Mouse (Mus musculus) heart, postnatal 0 days (tissue): ENCODE measurements around the gene Olfr139. TPM values are rescaled to one million over a fixed set of nuclear protein-coding genes. Genes with fewer than 3 reads are reported as not detected.

Source experiments
- ATAC-seq: fragments of 200-750 bp; cut with Nextera tagmentation; 2 replicates; pipeline ENCODE4 v1.8.0; 2017; ENCODE audit warnings: low read depth, moderate number of reproducible peaks, moderate library complexity; ENCODE audit not compliant: insufficient read depth
- DNase-seq: peaks from one replicate; pipeline ENCODE4 v3.0.0-alpha.2; 2016; ENCODE audit warnings: low spot score
- H3K27ac ChIP-seq: fragments of 300-500 bp; sonication (generic); 2 replicates; pipeline ENCODE4 v1.5.1; 2014; ENCODE audit warnings: low read depth, mild to moderate bottlenecking
- H3K27me3 ChIP-seq: fragments of 300-500 bp; sonication (generic); 2 replicates; pipeline ENCODE4 v1.6.1; 2014; ENCODE audit warnings: low read length, mixed read lengths; ENCODE audit not compliant: control insufficient read depth, insufficient read depth
- H3K36me3 ChIP-seq: fragments of 300-500 bp; sonication (generic); replicated peaks from 2 replicates; pipeline ENCODE4 v1.6.1; 2014; ENCODE audit warnings: low read length, mixed read lengths; ENCODE audit not compliant: control insufficient read depth, insufficient read depth
- H3K4me1 ChIP-seq: fragments of 300-500 bp; sonication (generic); 2 replicates; pipeline ENCODE4 v1.6.1; 2014; ENCODE audit warnings: antibody characterized with exemption; ENCODE audit not compliant: control insufficient read depth, insufficient read depth
- H3K4me2 ChIP-seq: fragments of 300-500 bp; sonication (generic); 2 replicates; pipeline ENCODE4 v1.6.1; 2014; ENCODE audit warnings: low read depth, mild to moderate bottlenecking, low read length, moderate library complexity
- H3K4me3 ChIP-seq: fragments of 300-500 bp; sonication (generic); 2 replicates; pipeline ENCODE4 v1.5.1; 2014; ENCODE audit warnings: low read depth, low read length
- H3K9ac ChIP-seq: fragments of 300-500 bp; sonication (generic); replicated peaks from 2 replicates; pipeline ENCODE4 v1.6.1; 2014; ENCODE audit warnings: low read depth, low read length, mixed read lengths
- H3K9me3 ChIP-seq: fragments of 300-500 bp; sonication (generic); replicated peaks from 2 replicates; pipeline ENCODE4 v1.6.1; 2016; ENCODE audit warnings: low read length; ENCODE audit not compliant: control insufficient read depth
- CTCF ChIP-seq: IDR thresholded peaks from 2 replicates; pipeline ENCODE4 v1.5.1; 2016; ENCODE audit warnings: antibody characterized with exemption, control low read depth, low read depth
- EP300 ChIP-seq: IDR thresholded peaks from 2 replicates; pipeline ENCODE4 v1.6.1; 2016; ENCODE audit warnings: antibody characterized with exemption, low read depth
- WGBS: fragments of 180-500 bp; shearing (Covaris S2); extraction: QIAGEN DNeasy Blood & Tissue Kit; methylation state at CpG from one replicate; pipeline ENCODE4 v1.1.7; 2014; 5-methylcytosine and 5-hydroxymethylcytosine counted together
- polyA plus RNA-seq: library from polyadenylated mRNA; unstranded; fragments of >200 nt; fragmentation: Nextera tagmentation; extraction: Ambion mirVana; gene quantifications from 2 replicates; pipeline ENCODE4 v1.2.1, GENCODE M21; 2015
- total RNA-seq: library from RNA; depleted of rRNA; stranded (reverse); fragments of >200 nt; gene quantifications from 2 replicates; pipeline ENCODE4 v1.2.3, GENCODE M21; 2014; ENCODE audit warnings: low replicate concordance; rRNA removed

The Olfr139 gene
- not detected in 2 replicates for total RNA-seq
- polyA plus RNA-seq: not detected in 2 replicates

- TF ChIP-seq CTCF: no peak
- no peak for TF ChIP-seq EP300
- no peaks in the 10 kb centered on the region for H3K36me3 ChIP-seq
- ATAC-seq (no peak), DNase-seq (no peak)
- no peak within 1 kb of the TSS for H3K9ac ChIP-seq
- H3K4me1 ChIP-seq: no peaks in the 10 kb centered on the region
- H3K4me3 ChIP-seq: no peak within 1 kb of the TSS
- H3K27ac ChIP-seq: no peak within 1 kb of the TSS
- H3K4me2 ChIP-seq: no peak within 1 kb of the TSS
- 60% methylated on average over 2 of the region's 2 CpGs for WGBS
- H3K9me3 ChIP-seq: 0 out of 2 replicates have a peak, but pooled peaks cover 5% of the 10 kb centered on the region
- no peaks in the 10 kb centered on the region for H3K27me3 ChIP-seq
Observed at GRCm38 (mm10) chr11:74056451-74056850, at the start of gene Olfr139, which contains the start of gene Olfr399. TSS of gene Olfr139 (minus strand) at chr11:74056551. TSS of gene Olfr399 (minus strand) at chr11:74056615.

GRCm38 (mm10) chr11:74105066-74105465 is 48.7 kb upstream of the Olfr139 start:
- WGBS: 12% methylated on average over 5 of the region's 5 CpGs
- H3K9me3 ChIP-seq: peaks cover 2% of the 10 kb centered on the region; the same call in 1 of the 2 replicates
- no peak for TF ChIP-seq EP300
- no peak for TF ChIP-seq CTCF
- no peaks in the 10 kb centered on the region for H3K4me1 ChIP-seq
- no peaks in the 10 kb centered on the region for H3K36me3 ChIP-seq
- no peak overlapping the region for H3K9ac ChIP-seq
- no peak overlapping the region for H3K4me2 ChIP-seq
- DNase-seq (no peak), ATAC-seq (no peak)
- no peak overlapping the region for H3K27ac ChIP-seq
- H3K27me3 ChIP-seq: no peaks in the 10 kb centered on the region
- H3K4me3 ChIP-seq: no peak overlapping the region

DNA sequence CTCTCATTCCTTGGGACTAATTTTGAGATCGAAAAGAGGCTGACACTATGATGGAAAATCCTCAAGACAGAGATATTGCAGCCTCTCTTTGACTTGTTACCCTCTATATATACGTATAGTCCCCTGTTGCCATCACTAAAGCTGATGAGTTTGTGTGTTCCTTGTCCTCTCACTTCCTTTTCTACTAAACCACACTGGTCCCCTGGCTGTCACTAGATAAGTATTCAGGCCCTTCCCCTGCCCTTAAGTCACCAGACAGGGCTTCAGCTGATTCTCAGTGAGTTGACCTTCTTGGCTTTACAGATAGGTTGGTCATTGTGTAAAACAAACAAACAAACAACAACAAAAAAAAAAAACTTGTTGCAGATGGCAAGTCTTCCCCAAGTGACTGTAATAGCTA is 45.2 kb upstream of the Olfr139 start:
- no peaks in the 10 kb centered on the region for H3K36me3 ChIP-seq
- H3K4me1 ChIP-seq: no peaks in the 10 kb centered on the region
- DNase-seq: no peak
- TF ChIP-seq CTCF (no peak), EP300 (no peak)
- WGBS: 28% methylated on average over 2 of the region's 2 CpGs
- H3K4me3 ChIP-seq: no peak overlapping the region
- H3K9me3 ChIP-seq: 0 out of 2 replicates have a peak, but pooled peaks cover 4% of the 10 kb centered on the region
- no peak overlapping the region for H3K9ac ChIP-seq
- H3K27me3 ChIP-seq: no peaks in the 10 kb centered on the region
- ATAC-seq: no peak
- H3K27ac ChIP-seq: no peak overlapping the region
- no peak overlapping the region for H3K4me2 ChIP-seq

- DNase-seq: no peak
- Histone ChIP-seq H3K4me3 (no peak overlapping the region), H3K27me3 (no peaks in the 10 kb centered on the region), H3K27ac (no peak overlapping the region), H3K9ac (no peak overlapping the region), H3K4me2 (no peak overlapping the region), H3K4me1 (no peaks in the 10 kb centered on the region), H3K36me3 (no peaks in the 10 kb centered on the region), H3K9me3 (0 out of 2 replicates have a peak, but pooled peaks cover 4% of the 10 kb centered on the region)
- TF ChIP-seq EP300 (no peak), CTCF (no peak)
- no peak for ATAC-seq
- 48% methylated on average over 2 of the region's 2 CpGs for WGBS
Observed at GRCm38 (mm10) chr11:74100724-74101123, 44.4 kb upstream of the Olfr139 start.

DNA sequence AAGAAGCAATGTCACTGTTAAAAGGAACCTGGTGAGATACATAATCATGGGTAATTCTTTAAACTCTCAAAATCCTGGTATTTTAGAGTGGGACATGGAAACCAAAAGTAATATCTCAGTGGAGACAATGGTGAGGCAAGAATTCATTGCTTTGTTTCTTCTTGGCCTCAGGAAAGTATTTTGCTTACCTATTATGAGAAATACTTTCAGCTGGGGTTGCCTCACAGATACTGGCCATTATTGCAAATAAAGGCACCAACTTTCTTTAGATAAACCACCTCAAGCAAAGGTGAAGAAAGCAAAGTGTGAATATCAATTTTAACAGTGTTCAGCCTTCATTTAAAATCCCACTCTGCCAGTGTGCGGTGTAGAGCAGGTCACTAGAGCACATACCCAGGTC is 13.3 kb upstream of the Olfr139 start, which contains the start of gene Zfp616:
Gene Zfp616 (plus strand): TSS at position 301 of the 400 bp plus-strand sequence.
- H3K9me3 ChIP-seq: no peaks in the 10 kb centered on the region
- no peak within 1 kb of the TSS for H3K9ac ChIP-seq
- ATAC-seq (no peak), DNase-seq (no peak)
- H3K4me2 ChIP-seq: no peak within 1 kb of the TSS
- no peaks in the 10 kb centered on the region for H3K27me3 ChIP-seq
- no peaks in the 10 kb centered on the region for H3K4me1 ChIP-seq
- TF ChIP-seq CTCF: no peak
- TF ChIP-seq EP300: no peak
- H3K27ac ChIP-seq: no peak within 1 kb of the TSS
- H3K4me3 ChIP-seq: no peak within 1 kb of the TSS
- WGBS: 76% methylated on average over 1 of the region's 1 CpGs
- no peaks in the 10 kb centered on the region for H3K36me3 ChIP-seq

- Histone ChIP-seq H3K4me1 (no peaks in the 10 kb centered on the region), H3K4me3 (no peak overlapping the region), H3K4me2 (no peak overlapping the region), H3K9ac (no peak overlapping the region), H3K27me3 (no peaks in the 10 kb centered on the region), H3K36me3 (no peaks in the 10 kb centered on the region), H3K9me3 (0 out of 2 replicates have a peak, but pooled peaks cover 14% of the 10 kb centered on the region), H3K27ac (no peak overlapping the region)
- WGBS: 50% methylated on average over 3 of the region's 3 CpGs
- no peak for DNase-seq
- ATAC-seq: no peak
- no peak for TF ChIP-seq CTCF
- no peak for TF ChIP-seq EP300
Observed at GRCm38 (mm10) chr11:74051347-74051746, 5.0 kb downstream of the Olfr139 start.

Other genes with a start within 250 kb of the Olfr139 start
- not detected in 2 replicates for gene Olfr392, start 239.5 kb downstream of the Olfr139 start, total RNA-seq
- not detected in 2 replicates for gene Olfr392, start 239.5 kb downstream of the Olfr139 start, polyA plus RNA-seq
- not detected in 2 replicates for gene Olfr393, start 205.1 kb downstream of the Olfr139 start, total RNA-seq
- not detected in 2 replicates for gene Olfr393, start 205.1 kb downstream of the Olfr139 start, polyA plus RNA-seq
- gene Olfr394, start 165.8 kb downstream of the Olfr139 start, total RNA-seq: not detected in 2 replicates
- gene Olfr394, start 165.8 kb downstream of the Olfr139 start, polyA plus RNA-seq: not detected in 2 replicates
- not detected in 2 replicates for gene Olfr395, start 147.3 kb downstream of the Olfr139 start, total RNA-seq
- not detected in 2 replicates for gene Olfr395, start 147.3 kb downstream of the Olfr139 start, polyA plus RNA-seq
- not detected in 2 replicates for gene Olfr23, start 119.9 kb downstream of the Olfr139 start, total RNA-seq
- not detected in 2 replicates for gene Olfr23, start 119.9 kb downstream of the Olfr139 start, polyA plus RNA-seq
- gene Olfr397, start 95.7 kb downstream of the Olfr139 start, total RNA-seq: not detected in 2 replicates
- not detected in 2 replicates for gene Olfr397, start 95.7 kb downstream of the Olfr139 start, polyA plus RNA-seq
- gene Olfr398, start 66.1 kb downstream of the Olfr139 start, total RNA-seq: not detected in 2 replicates
- gene Olfr398, start 66.1 kb downstream of the Olfr139 start, polyA plus RNA-seq: not detected in 2 replicates
- gene Olfr399, start 64 bp upstream of the Olfr139 start, total RNA-seq: not detected in 2 replicates
- not detected in 2 replicates for gene Olfr399, start 64 bp upstream of the Olfr139 start, polyA plus RNA-seq
- not detected in 2 replicates for gene Zfp616, start 13.4 kb upstream of the Olfr139 start, total RNA-seq
- gene Zfp616, start 13.4 kb upstream of the Olfr139 start, polyA plus RNA-seq: not detected in 2 replicates
- not detected in 2 replicates for gene Olfr401, start 57.2 kb upstream of the Olfr139 start, total RNA-seq
- gene Olfr401, start 57.2 kb upstream of the Olfr139 start, polyA plus RNA-seq: not detected in 2 replicates
- not detected in 2 replicates for gene Olfr402, start 97.0 kb upstream of the Olfr139 start, total RNA-seq
- gene Olfr402, start 97.0 kb upstream of the Olfr139 start, polyA plus RNA-seq: not detected in 2 replicates
- not detected in 2 replicates for gene Olfr403, start 129.7 kb upstream of the Olfr139 start, total RNA-seq
- not detected in 2 replicates for gene Olfr403, start 129.7 kb upstream of the Olfr139 start, polyA plus RNA-seq
- gene Olfr43, start 154.8 kb upstream of the Olfr139 start, total RNA-seq: not detected in 2 replicates
- not detected in 2 replicates for gene Olfr43, start 154.8 kb upstream of the Olfr139 start, polyA plus RNA-seq
- gene Olfr406, start 203.3 kb upstream of the Olfr139 start, total RNA-seq: not detected in 2 replicates
- not detected in 2 replicates for gene Olfr406, start 203.3 kb upstream of the Olfr139 start, polyA plus RNA-seq
- gene Olfr59, start 227.2 kb upstream of the Olfr139 start, total RNA-seq: not detected in 2 replicates
- not detected in 2 replicates for gene Olfr59, start 227.2 kb upstream of the Olfr139 start, polyA plus RNA-seq